Mouse (Mus musculus) kidney, embryonic 15.5 days (tissue): ENCODE results near the gene Foxc1. TPM values are rescaled to one million over a fixed set of nuclear protein-coding genes. Genes with fewer than 3 reads are reported as not detected.

ENCODE experiments used
- ATAC-seq: fragments of 200-750 bp; cut with Nextera tagmentation; replicated peaks from 2 replicates; pipeline ENCODE4 v1.8.0; 2017; ENCODE audit warnings: moderate TSS enrichment; ENCODE audit not compliant: low FRiP score
- H3K27ac ChIP-seq: fragments of 300-500 bp; sonication (generic); 2 replicates; pipeline ENCODE4 v1.5.1; 2015; ENCODE audit warnings: mild to moderate bottlenecking, inconsistent platforms
- H3K27me3 ChIP-seq: fragments of 300-500 bp; sonication (generic); 2 replicates; pipeline ENCODE4 v1.6.1; 2015; ENCODE audit warnings: inconsistent platforms
- H3K36me3 ChIP-seq: fragments of 300-500 bp; sonication (generic); 2 replicates; pipeline ENCODE4 v1.6.1; 2015; ENCODE audit warnings: inconsistent platforms
- H3K4me1 ChIP-seq: fragments of 300-500 bp; sonication (generic); 2 replicates; pipeline ENCODE4 v1.6.1; 2015; ENCODE audit warnings: inconsistent platforms
- H3K4me2 ChIP-seq: fragments of 300-500 bp; sonication (generic); 2 replicates; pipeline ENCODE4 v1.6.1; 2015; ENCODE audit warnings: moderate library complexity, mild to moderate bottlenecking, inconsistent platforms
- H3K4me3 ChIP-seq: fragments of 300-500 bp; sonication (generic); replicated peaks from 2 replicates; pipeline ENCODE4 v1.5.1; 2015; ENCODE audit warnings: mild to moderate bottlenecking, inconsistent platforms
- H3K9ac ChIP-seq: fragments of 300-500 bp; sonication (generic); 2 replicates; pipeline ENCODE4 v1.6.1; 2015; ENCODE audit warnings: mild to moderate bottlenecking, inconsistent platforms
- H3K9me3 ChIP-seq: fragments of 300-500 bp; sonication (generic); replicated peaks from 2 replicates; pipeline ENCODE4 v1.6.1; 2016; ENCODE audit warnings: inconsistent platforms
- WGBS: fragments of 180-500 bp; shearing (Covaris S2); methylation state at CpG from one replicate; pipeline ENCODE4 v1.1.7; 2015; ENCODE audit warnings: mixed read lengths; 5-methylcytosine and 5-hydroxymethylcytosine counted together
- polyA plus RNA-seq: library from polyadenylated mRNA; unstranded; fragments of >200 nt; fragmentation: Nextera tagmentation; extraction: Ambion mirVana; gene quantifications from 2 replicates; pipeline ENCODE4 v1.2.1, GENCODE M21; 2015

The Foxc1 gene
- polyA plus RNA-seq, 1 experiment from 2014 or later: 4.1 TPM

DNA sequence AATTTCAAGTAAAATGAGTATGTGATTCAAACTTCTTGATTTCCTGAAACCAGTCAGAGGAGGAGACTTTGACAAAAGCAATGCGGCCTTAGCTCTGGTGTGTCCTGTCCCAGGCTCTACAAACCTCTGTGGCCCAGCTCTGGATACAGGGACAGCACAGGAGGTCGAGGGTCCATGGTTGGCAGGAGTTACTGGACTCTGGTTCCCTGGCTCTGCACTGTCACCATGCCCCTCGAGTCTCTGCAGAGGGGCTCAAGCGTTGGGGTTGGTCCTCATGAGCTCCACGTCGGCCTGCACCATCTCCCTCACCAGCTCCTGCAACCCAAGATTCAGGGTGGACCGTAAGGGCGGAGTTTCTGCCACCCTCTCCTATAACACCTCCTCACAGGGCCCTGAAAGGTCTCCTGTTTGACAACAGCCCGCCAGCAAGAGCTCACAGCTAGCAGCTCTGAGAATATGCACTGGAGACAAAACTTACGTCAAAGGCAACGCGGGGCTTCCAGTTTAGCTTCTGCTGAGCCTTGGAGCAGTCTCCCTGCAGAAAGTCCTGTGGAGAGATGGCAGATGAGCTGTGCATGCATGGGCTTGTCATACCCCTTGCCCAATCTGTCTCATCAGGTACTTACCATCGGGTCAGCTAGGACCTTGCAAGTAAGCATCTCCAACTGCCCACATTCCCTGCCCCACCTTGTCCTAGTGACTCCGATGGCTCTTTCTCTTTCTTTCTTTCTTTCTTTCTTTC, 13.4 kb downstream of the Foxc1 start:
- Histone ChIP-seq H3K9me3 (no peaks in the 10 kb centered on the region), H3K27me3 (0 out of 2 replicates have a peak, but pooled peaks cover 3% of the 10 kb centered on the region), H3K4me3 (no peak overlapping the region), H3K4me1 (peaks cover 69% of the 10 kb centered on the region), H3K9ac (no peak overlapping the region), H3K27ac (no peak overlapping the region), H3K4me2 (no peak overlapping the region), H3K36me3 (no peaks in the 10 kb centered on the region)
- WGBS: 39% methylated on average over 14 of the region's 14 CpGs
- ATAC-seq: no peak

DNA sequence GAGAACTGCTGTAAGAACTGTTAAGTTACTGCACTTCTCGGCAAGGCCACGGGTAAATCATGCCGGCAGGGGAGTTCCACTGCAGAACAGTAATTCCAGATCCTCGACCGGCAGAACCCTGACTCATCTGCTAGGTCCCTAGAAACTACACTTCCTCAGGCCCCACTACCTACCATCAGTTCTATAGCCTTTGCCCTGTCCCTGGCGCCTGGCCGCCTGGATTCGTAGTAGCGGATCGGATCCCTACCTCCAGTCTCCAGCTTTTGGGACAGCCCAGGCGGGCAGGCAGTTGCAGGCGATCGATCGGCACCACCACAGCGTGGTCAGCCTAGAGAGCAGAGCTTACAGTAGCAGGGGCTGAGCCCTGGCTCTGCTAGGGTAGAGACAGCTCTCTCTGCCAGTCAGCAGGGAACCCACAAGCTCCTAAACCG, 14.2 kb downstream of the Foxc1 start:
- H3K4me2 ChIP-seq: peak overlapping the region; percentile 55
- H3K9me3 ChIP-seq: no peaks in the 10 kb centered on the region
- WGBS: 4% methylated on average over 16 of the region's 16 CpGs
- H3K9ac ChIP-seq: peak overlapping the region; percentile 15; the same call in 1 of the 2 replicates
- H3K27ac ChIP-seq: no peak overlapping the region
- H3K36me3 ChIP-seq: no peaks in the 10 kb centered on the region
- peak overlapping the region; percentile 29 for H3K4me3 ChIP-seq
- H3K27me3 ChIP-seq: 0 out of 2 replicates have a peak, but pooled peaks cover 3% of the 10 kb centered on the region
- peaks cover 62% of the 10 kb centered on the region for H3K4me1 ChIP-seq
- peak; percentile 77 for ATAC-seq

DNA sequence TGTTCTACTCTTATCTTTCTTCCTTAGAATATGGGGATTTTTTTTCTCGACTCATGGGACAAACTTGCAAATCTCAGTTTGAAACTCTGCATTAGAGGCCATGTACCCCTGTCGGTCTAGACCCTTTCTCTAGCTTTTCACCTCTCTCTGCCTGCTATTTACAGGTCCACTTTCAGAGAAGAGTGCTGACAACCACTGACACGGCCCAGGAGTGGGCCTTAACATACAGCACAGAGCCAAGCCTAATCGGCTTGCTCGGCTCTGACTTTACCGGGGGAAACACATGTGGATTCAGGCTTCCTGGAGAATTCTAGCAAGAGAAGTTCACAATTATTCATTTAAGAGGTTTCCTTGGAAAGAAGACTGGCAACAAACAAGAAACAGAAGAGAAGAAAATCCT, 14.6 kb downstream of the Foxc1 start:
- H3K27ac ChIP-seq: no peak overlapping the region
- peak overlapping the region; percentile 29 for H3K4me3 ChIP-seq
- 38% methylated on average over 6 of the region's 6 CpGs for WGBS
- no peaks in the 10 kb centered on the region for H3K9me3 ChIP-seq
- no peak overlapping the region for H3K9ac ChIP-seq
- H3K4me2 ChIP-seq: peak overlapping the region; percentile 55
- H3K27me3 ChIP-seq: 0 out of 2 replicates have a peak, but pooled peaks cover 2% of the 10 kb centered on the region
- H3K4me1 ChIP-seq: peaks cover 57% of the 10 kb centered on the region
- no peak for ATAC-seq
- H3K36me3 ChIP-seq: no peaks in the 10 kb centered on the region

DNA sequence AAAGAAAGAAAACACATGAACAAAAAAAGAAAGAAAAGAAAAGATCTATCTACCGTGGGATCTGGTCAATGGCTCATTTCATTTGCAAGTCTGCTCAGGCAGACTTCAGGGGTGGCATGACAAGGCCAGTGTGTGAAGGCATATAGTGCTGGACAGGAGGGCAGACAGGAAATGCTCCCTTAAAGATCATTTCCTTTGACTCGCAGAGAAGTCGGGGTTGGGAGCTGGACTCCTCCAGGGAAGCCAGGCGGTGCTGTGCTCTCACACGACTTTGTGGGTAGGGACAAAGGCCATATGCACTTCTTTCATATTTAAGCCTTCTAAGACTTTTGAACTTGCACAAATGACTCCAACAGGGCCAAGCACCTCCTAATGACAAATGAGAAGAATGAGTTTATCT, 16.9 kb downstream of the Foxc1 start:
- Histone ChIP-seq H3K27me3 (no peaks in the 10 kb centered on the region), H3K4me3 (no peak overlapping the region), H3K27ac (no peak overlapping the region), H3K4me1 (peaks cover 46% of the 10 kb centered on the region), H3K9me3 (no peaks in the 10 kb centered on the region), H3K36me3 (no peaks in the 10 kb centered on the region), H3K9ac (no peak overlapping the region), H3K4me2 (no peak overlapping the region)
- no peak for ATAC-seq
- 20% methylated on average over 5 of the region's 5 CpGs for WGBS

DNA sequence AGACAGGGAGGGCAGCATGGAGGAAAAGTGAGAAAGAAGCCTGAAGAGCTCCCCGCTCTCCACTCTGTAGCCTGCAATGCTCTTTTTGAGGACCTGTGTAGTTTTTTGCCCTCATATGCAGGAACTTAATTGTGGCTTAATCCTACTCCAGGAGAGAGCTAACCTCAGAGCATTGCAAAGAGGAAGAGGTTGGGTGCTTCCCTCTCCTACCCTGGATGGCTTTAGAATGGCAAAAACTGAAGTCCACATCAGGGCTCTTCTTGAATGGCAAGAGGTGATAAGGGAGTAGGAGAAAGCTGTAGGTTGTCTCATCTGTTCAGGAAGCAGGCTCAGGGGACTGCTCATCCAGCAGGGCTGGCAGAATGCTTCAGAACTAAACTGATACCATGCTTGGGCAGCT, 18.7 kb downstream of the Foxc1 start:
- WGBS: 93% methylated on average over 1 of the region's 1 CpGs
- Histone ChIP-seq H3K4me2 (no peak overlapping the region), H3K4me1 (peaks cover 33% of the 10 kb centered on the region), H3K9me3 (no peaks in the 10 kb centered on the region), H3K27ac (no peak overlapping the region), H3K27me3 (no peaks in the 10 kb centered on the region), H3K4me3 (no peak overlapping the region), H3K36me3 (no peaks in the 10 kb centered on the region), H3K9ac (no peak overlapping the region)
- no peak for ATAC-seq

DNA sequence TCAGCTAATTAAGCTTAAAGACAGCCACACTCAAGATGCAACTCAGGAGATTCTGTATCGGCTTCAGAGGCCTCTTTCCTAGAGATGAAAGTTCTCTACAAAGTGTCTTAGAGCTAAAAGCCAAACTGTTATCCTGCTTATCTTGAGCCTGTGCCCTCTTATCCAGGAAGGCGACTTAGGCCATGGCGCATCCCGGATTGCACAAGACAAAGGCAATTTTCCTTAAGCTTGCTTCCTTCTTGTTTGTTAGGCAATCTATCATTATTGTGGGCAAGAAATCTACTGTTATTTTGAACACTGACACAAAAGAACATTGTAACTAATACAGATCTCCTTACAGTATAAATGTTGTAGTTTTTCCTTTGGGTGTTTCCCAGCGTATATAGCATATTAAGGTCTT, 20.7 kb downstream of the Foxc1 start:
- 83% methylated on average over 5 of the region's 5 CpGs for WGBS
- ATAC-seq: no peak

DNA sequence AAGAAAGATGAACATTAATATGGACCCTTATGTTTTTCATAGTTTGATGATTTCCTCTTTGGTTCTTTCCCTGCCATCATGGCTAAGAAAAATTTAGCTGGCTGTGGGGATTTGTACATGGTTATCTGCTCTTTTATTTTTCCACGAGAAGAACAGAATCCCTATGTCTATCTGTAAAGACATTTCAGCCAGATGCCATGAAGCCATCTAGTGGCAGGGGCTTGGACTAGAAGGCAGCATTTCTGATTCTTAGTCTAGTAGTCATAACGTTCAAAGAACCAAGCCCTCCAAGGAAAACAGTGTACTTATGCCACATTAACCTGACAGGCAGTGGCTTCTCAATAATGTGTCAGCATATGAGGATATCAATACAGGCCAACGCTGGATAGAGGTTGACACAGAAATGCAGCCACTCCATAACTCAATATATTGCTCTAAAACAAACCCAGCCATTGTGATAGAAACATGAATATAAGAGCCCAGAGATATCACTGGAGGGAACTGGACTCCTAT, 21.4 kb downstream of the Foxc1 start:
- H3K4me3 ChIP-seq: no peak overlapping the region
- H3K4me1 ChIP-seq: peaks cover 19% of the 10 kb centered on the region
- ATAC-seq: no peak
- H3K4me2 ChIP-seq: no peak overlapping the region
- no peaks in the 10 kb centered on the region for H3K36me3 ChIP-seq
- 54% methylated on average over 3 of the region's 3 CpGs for WGBS
- no peaks in the 10 kb centered on the region for H3K9me3 ChIP-seq
- H3K27me3 ChIP-seq: 0 out of 2 replicates have a peak, but pooled peaks cover 4% of the 10 kb centered on the region
- H3K27ac ChIP-seq: no peak overlapping the region
- H3K9ac ChIP-seq: no peak overlapping the region

More for the DNA sequence above, 20.7 kb downstream of the Foxc1 start:
- Histone ChIP-seq H3K9me3 (no peaks in the 10 kb centered on the region), H3K36me3 (no peaks in the 10 kb centered on the region), H3K9ac (no peak overlapping the region), H3K4me2 (no peak overlapping the region), H3K4me1 (peaks cover 25% of the 10 kb centered on the region), H3K27me3 (0 out of 2 replicates have a peak, but pooled peaks cover 4% of the 10 kb centered on the region), H3K27ac (no peak overlapping the region), H3K4me3 (no peak overlapping the region)

DNA sequence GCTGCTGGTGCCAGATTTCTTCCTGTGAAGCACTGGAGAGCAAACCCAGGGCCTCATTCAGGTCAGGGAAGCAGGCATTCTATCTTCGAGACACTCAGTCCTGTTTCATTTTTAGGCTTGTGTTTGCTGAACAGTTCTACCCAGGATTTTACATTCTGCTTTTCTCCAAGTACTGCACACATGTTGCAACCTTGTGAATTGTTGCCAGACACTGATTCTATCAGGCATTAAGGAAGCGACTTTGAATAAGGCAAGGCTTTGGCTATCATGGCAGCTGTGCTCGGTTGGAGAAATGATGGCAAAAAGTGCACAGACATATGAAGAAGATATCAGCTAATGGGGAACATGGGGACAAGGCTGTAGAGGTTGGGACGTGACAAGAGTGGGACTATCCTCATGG, 22.0 kb downstream of the Foxc1 start:
- H3K9ac ChIP-seq: no peak overlapping the region
- H3K27me3 ChIP-seq: 0 out of 2 replicates have a peak, but pooled peaks cover 4% of the 10 kb centered on the region
- no peaks in the 10 kb centered on the region for H3K36me3 ChIP-seq
- ATAC-seq: no peak
- WGBS: 91% methylated on average over 4 of the region's 4 CpGs
- H3K9me3 ChIP-seq: no peaks in the 10 kb centered on the region
- H3K27ac ChIP-seq: no peak overlapping the region
- peaks cover 16% of the 10 kb centered on the region for H3K4me1 ChIP-seq
- H3K4me3 ChIP-seq: no peak overlapping the region
- no peak overlapping the region for H3K4me2 ChIP-seq

DNA sequence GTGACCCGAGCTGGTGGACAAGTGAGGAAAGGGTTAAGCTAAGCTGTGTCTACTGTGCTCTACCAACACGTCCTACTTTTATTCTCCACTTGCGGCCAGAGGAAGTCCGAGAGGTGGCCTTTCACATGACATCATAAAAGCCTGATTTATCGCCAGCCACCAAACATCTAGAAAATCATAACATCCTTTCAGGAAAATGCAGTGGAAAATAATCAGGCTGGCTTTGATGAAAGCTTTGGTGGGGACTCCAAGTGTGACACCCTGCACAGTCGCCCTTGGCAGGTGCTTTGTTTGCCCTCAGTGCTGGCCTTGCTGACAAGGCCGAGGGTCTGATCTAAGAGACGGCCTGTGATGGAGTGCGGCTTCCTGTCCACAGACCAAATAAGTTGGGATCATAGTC, 23.9 kb downstream of the Foxc1 start:
- Histone ChIP-seq H3K4me3 (no peak overlapping the region), H3K27me3 (0 out of 2 replicates have a peak, but pooled peaks cover 4% of the 10 kb centered on the region), H3K9me3 (no peaks in the 10 kb centered on the region), H3K4me2 (no peak overlapping the region), H3K27ac (no peak overlapping the region), H3K9ac (no peak overlapping the region), H3K4me1 (peaks cover 12% of the 10 kb centered on the region; the same call in 1 of the 2 replicates), H3K36me3 (no peaks in the 10 kb centered on the region)
- peak; percentile 52; the same call in 1 of the 2 replicates for ATAC-seq
- WGBS: 46% methylated on average over 9 of the region's 9 CpGs

DNA sequence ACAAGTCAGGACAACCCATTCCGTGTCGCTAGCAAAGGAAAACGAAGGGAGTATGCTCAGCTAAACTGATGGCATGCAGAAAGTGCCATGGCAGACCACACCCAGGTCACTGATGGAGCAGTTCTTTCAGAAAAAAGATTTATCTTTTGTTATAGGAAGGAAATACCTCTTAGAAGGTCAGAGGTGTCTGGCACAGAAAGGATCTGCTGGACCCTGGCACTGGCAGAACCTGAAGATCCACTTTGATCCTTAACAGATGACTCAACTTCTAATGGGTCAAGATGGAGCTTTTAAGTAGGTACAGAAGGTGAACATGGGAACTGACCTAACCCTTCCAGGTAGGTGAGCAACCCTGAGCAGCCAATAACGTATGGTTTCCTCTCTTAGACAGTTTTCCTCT, 29.4 kb downstream of the Foxc1 start:
- H3K9ac ChIP-seq: no peak overlapping the region
- H3K9me3 ChIP-seq: no peaks in the 10 kb centered on the region
- no peaks in the 10 kb centered on the region for H3K36me3 ChIP-seq
- no peak overlapping the region for H3K4me2 ChIP-seq
- 71% methylated on average over 4 of the region's 4 CpGs for WGBS
- no peak overlapping the region for H3K27ac ChIP-seq
- H3K27me3 ChIP-seq: 0 out of 2 replicates have a peak, but pooled peaks cover 4% of the 10 kb centered on the region
- ATAC-seq: no peak
- no peak overlapping the region for H3K4me3 ChIP-seq
- H3K4me1 ChIP-seq: 0 out of 2 replicates have a peak, but pooled peaks cover 3% of the 10 kb centered on the region

DNA sequence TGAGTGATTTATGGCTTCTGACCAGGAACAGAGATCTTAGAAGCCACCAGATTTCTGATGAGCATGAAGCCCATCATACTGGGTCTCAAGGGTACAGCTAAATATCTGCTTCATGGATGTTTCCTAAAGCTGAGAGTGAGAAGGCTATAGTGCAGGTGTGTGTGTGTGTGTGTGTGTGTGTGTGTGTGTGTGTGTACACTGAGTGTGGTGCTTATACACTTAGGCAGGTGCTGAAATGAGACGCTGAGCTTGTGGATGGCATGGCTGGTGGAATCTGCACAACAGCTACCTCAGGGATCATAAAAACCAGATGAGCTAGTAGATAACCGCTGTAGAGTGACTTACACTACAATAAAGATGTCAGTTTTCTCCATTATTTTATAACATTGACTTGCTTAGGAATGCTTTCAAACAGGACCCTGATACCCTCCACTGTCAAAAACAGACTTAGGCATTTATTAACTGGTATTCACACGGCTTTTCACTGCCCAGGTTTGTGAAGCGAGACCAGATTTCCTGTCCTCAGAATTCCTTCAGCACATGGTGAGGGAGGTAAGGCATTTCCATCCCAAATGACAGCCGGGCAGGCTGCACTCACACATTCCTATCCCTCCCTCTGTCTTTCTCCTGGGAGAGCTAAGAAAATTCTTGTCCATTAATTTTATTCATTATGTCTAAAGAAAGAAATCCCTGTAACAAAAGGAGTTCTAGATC, 43.0 kb downstream of the Foxc1 start:
- no peaks in the 10 kb centered on the region for H3K9me3 ChIP-seq
- H3K27me3 ChIP-seq: no peaks in the 10 kb centered on the region
- WGBS: 10% methylated on average over 5 of the region's 5 CpGs
- H3K4me2 ChIP-seq: no peak overlapping the region
- H3K27ac ChIP-seq: peak overlapping the region; percentile 78
- H3K36me3 ChIP-seq: no peaks in the 10 kb centered on the region
- H3K9ac ChIP-seq: no peak overlapping the region
- H3K4me3 ChIP-seq: no peak overlapping the region
- H3K4me1 ChIP-seq: peaks cover 21% of the 10 kb centered on the region
- ATAC-seq: peak; percentile 84

DNA sequence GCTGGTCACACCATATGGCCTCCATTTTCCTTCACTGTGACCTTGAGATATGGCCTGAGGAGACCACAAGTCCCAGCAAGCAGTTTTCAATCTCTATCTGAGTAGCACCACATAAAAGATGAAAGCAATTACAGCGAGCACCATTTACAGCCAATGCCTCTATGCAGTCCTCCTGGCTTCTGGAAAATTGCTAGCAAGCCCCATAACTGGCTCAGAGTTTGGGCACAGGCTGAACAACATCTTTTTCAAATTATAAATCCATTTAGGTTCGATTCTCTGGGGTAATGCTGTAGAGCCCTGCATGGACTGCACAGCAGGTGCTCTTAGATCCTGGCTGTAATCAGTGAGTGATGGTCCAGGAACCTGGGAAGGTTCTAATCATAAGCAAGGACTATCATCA, 47.1 kb downstream of the Foxc1 start:
- ATAC-seq: no peak
- 39% methylated on average over 2 of the region's 2 CpGs for WGBS
- no peak overlapping the region for H3K4me2 ChIP-seq
- H3K27ac ChIP-seq: no peak overlapping the region
- H3K9ac ChIP-seq: no peak overlapping the region
- no peaks in the 10 kb centered on the region for H3K36me3 ChIP-seq
- no peaks in the 10 kb centered on the region for H3K27me3 ChIP-seq
- peaks cover 25% of the 10 kb centered on the region for H3K4me1 ChIP-seq
- no peak overlapping the region for H3K4me3 ChIP-seq
- no peaks in the 10 kb centered on the region for H3K9me3 ChIP-seq
